Mouse (Mus musculus) T-helper 1 cell (primary cell): Measurements from ENCODE around the gene Prkag2.

Experiments
- in situ Hi-C: fragments of 300-600 bp; cut with MboI, MseI; formaldehyde crosslinking; loops from one replicate; pipeline ENCODE4 v1.15.1; 2025; ENCODE audit warnings: high pct_unique_total_duplicates

The Prkag2 gene

DNA sequence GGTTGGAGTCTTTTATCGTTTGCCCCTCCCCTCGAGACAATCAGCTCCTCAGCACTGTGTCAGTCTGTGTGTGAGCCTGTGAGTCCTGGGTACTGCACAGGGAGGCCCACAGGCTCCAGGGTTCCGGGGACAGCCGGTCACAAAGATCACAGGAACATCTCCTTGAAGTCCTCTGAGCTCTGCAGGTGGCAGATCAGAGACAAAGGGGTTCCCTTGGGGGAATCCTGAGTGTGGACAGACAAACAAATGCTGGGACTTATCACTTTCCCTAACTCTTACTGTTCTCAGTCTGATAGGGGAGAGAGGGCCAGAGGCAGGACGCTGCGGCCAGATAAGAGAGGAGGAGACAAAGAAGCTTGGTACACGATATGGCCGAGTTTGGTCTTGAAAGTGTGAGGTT lies 172.7 kb downstream of the Prkag2 start:
- in situ Hi-C loops: no loop called here

GRCm38 (mm10) chr5:24919155-24919554 lies 181.3 kb downstream of the Prkag2 start:
- in situ Hi-C loops: no loop called here

- in situ Hi-C loops: no loop called here
These were observed 183.9 kb downstream of the Prkag2 start for GRCm38 (mm10) chr5:24916511-24916910.

DNA sequence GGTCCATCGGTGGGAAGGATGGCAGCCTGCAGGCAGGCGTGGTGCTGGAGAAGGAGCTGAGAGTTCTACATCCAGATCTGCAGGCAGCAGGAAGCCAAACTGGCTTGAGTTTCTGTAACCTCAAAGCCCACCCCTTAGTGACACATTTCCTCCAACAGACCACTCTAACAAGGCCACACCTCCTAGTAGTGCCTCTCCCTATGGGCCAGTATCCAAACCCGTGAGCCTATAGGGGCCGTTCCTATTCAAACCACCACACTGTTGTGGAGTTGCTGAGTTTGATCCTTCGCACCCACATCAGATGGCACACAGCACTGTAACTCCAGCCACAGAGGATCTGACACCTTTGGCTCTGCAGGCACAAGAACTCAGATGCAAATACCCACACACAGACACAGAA lies 185.3 kb downstream of the Prkag2 start:
- in situ Hi-C loops: no loop called here

DNA sequence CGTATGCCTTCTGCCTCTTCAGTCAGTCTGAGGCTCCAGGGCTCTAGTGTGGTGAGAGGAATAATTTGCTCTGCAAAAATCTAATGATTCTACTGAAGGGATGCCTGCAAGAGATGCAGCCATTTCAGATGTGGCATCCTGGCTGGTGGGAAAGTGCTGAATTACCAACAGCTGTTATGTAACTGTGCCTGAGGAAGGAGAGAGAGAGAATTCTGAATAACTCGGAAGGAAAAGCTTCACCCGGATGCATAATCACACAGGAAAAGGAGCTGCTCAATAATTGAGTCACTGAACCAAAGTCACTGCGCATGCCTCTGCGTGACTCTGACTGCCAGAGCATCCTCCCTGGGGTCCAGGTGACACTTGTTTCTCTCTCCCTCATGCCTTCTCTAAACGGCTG lies 186.8 kb downstream of the Prkag2 start:
- in situ Hi-C loops: no loop called here

GRCm38 (mm10) chr5:24908820-24909716 lies 191.4 kb downstream of the Prkag2 start:
- in situ Hi-C loops: no loop called here

DNA sequence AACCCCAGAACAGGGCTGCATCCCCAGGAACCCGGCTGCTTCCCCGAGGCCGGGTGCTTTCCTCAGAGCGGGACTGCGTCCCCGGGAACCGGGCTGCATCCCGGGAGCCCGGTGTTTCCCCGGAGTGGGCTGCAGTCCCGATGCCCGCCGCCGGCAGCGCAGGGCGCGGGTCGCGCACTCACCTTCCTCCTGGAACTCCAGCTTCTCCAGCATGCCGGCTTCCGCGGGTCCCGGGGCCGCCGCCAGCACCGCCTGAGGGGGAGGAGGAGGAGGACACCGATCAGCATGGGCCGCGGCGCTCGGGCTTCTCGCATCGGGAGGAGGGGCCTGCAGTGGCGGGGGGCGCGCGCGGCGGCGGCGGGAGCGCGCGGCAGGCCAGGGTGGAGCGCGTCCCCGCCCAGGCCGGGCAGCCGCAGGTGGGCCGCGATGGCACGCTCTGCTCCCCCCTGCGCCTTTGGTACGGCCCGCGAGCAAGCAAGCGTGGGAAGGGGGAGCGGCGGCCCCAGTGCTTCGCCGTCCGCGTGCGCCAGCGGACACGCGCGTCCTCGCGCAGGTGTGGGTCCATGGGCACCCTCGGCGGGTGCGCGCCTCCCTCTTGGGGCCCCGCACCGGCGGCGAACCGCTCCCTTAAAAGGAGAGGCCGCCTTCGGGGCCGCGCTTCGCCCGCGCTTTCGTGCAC lies 192.2 kb downstream of the Prkag2 start:
- in situ Hi-C loops: no loop called here

DNA sequence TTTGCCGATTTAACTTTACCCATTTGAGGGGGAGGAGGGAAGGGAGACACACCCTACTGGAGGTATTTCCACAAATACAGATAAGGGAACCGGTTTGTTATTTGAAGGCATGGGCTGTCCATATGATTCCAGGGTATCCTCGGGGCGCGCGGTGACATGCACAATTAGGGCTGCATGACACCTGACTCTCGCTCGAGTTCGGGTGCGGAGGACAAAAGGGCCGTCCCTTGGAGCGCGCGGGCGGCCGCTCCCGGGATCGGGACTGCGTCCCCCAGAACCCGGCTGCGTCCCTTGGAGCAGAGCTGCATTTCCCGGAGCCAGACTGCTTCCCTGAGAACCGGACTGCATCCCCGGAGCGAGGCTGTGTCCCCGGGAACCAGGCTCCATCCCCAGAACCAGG lies 192.7 kb downstream of the Prkag2 start:
- in situ Hi-C loops: no loop called here

GRCm38 (mm10) chr5:24906844-24907243 lies 193.6 kb downstream of the Prkag2 start:
- in situ Hi-C loops: no loop called here

GRCm38 (mm10) chr5:24904941-24905340 lies 195.5 kb downstream of the Prkag2 start:
- in situ Hi-C loops: loop anchor here (5.0 kb wide), 1 partner anchor 233 kb away; no protein-coding TSS in a partner anchor

- in situ Hi-C loops: loop anchor here (5.0 kb wide), 1 partner anchor 232 kb away; no protein-coding TSS in a partner anchor
These were observed 196.0 kb downstream of the Prkag2 start for GRCm38 (mm10) chr5:24904423-24904822.

- in situ Hi-C loops: loop anchor here (5.0 kb wide), 1 partner anchor 232 kb away; no protein-coding TSS in a partner anchor
These were observed 196.4 kb downstream of the Prkag2 start for GRCm38 (mm10) chr5:24904001-24904400.

- in situ Hi-C loops: loop anchor here (5.0 kb wide), 1 partner anchor 231 kb away; no protein-coding TSS in a partner anchor
These were observed 197.6 kb downstream of the Prkag2 start for GRCm38 (mm10) chr5:24902835-24903234.

- in situ Hi-C loops: no loop called here
These were observed 204.8 kb downstream of the Prkag2 start for GRCm38 (mm10) chr5:24895606-24896005.

DNA sequence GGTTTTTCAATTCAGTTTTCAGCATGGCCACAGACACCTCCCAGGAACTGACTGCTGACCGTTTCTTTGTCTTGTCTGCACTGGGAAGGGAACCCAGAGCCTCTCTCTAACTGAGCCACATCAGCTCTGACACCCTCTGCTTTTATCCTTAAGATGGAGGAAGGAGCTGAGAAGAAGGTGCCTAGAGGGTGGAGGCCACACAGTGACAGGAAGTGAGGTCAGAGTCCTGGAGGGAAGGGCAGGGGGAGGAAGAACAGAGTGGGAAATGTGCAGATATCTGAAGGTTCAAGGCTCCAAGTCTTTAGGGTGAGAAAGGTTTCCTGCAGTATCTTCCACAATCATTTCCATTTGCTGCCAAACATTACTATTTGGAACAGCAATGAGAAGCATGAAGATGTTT lies 205.6 kb downstream of the Prkag2 start:
- in situ Hi-C loops: no loop called here

DNA sequence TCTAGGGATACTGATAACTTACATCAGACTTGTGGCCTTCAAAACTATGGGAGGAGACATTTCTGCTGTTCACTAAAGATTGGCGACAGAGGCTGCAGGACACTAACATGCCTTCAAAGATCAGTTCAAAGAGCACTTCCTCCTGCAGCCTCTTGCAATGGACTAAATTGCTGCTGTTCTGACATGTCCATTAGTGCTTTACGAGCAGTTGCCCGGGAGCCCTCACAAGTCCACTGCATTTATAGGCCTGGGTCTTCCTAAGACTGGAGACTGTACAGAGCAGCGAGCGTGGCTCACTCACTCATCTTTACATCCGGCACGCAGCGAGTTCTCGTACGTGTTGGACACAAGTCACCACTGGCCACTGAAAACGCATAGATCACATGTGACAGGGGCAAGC lies 208.0 kb downstream of the Prkag2 start:
- in situ Hi-C loops: no loop called here

DNA sequence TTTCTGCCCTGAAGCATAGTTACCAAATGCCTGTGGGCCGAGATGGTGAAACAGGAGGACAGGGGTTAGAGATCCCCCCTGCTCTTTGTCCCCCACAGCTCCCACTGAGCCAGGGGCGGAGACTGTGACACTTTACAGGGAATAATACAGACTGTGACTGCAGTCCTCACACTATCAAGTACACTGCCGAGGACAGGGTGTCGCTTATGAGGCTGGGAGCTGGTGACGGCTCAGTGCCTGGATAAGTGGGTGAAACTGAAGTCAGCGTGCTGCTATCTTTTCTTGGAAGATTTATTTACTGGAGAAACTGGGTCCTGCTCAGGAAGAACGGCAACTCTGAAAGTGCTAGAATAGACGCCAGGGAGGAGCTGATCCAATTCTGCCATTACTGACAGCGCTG lies 210.6 kb downstream of the Prkag2 start:
- in situ Hi-C loops: no loop called here

DNA sequence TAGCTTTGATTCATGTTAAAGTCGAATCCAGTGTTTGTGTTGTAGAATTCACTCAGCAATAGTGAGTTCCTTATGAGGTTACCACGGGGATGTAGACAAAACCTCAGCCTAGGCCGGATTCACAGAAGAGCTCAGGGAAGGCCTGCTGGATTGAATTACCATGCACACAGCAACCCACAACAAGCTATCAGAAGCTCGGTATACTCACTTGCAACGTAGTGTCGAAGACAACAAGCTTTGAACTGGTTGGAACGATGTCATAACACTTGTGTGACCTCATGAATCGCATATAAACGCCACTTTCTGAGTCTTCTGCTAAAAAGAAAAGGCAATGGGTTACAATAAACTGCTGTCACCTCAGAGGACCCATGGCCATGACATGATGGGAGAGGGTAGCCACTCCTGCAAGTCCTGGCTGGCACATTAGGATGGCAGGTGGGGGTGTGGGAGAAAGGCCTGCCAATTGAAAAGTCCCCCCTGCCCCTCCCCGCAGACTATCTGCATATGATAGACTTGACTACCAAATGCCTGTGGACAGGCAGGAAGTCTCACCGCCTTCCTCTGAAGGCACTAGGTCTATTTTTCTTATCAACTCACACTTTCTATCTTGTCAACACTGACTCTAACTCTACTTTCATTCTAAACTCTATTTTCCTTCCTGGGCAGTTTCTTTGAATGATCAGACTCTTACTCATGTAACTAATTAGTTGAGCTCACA lies 211.4 kb downstream of the Prkag2 start:
- in situ Hi-C loops: no loop called here

DNA sequence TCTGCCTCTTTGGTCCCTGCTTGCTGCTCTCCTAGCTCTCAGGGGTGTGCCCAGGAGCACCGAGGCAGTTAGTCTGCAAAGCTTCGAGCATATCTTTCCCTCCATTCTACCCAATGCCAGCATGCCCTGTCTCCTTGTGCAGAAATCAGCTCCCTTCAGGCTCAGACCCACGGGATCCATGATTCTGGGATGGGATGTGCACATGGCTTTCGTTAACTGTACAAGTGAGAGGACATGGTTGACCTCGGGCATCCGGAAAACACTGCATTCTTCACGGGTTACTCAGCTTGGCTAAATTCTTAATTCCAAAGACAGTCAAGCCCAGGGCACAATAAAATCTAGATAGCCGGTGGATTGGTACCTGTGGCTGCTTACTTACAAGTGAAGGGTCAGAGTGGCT lies 213.2 kb downstream of the Prkag2 start:
- in situ Hi-C loops: no loop called here

DNA sequence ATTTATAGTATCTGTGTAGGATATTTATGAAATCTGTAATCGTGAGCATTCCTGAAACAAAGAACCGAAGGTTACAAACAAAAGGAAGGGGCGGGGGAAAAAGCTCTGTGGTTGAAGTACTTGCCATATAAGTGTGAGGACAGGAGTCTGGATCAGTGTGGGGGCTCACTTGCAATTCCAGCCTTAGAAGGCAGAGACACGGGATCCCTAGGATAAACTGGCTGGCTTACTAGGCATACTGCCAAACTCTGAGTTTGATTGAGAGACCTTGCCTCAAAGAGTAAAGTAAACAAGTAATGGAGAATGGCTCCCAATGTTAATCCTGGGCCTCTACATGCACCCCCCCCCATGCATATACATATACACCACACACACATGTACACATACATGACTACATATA lies 221.7 kb downstream of the Prkag2 start:
- in situ Hi-C loops: no loop called here

DNA sequence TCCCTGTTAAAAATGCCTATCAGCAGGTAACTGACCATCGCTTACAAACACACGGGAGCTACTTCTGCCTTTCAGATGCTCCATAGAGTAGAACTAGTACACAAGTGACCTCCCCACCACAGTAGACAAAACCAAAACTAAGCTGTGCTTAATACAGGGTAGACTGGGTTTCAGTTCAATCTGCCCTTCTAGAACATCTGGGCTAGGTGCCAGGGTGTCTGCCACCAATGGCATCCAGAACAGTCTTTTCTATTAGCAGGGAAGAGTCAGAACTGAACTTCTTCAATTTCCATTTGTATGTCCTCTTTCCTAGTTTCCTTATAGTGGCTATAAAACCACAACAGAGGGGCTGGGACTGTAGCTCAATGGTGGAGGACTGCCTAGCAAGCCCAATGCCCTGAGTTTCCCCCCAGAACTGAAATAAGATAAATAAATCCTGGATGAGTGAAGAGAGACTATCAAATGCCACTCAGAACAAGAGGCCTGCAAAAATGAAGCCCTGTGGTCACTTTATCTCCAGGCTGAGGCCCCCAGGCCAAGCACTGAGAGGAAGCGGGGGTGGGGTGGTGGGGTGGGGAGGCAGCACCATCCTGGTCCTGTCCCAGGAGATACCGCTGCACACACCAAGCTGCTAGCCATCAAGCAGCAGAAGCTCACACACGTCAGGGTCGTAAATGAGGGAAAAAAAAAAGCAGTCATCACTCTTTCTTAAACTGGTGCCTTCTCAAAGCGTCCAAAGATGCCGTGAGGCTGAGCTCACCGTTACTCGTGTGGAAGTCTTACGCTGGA lies 222.4 kb downstream of the Prkag2 start:
- in situ Hi-C loops: no loop called here
